Mouse (Mus musculus) cortical plate, adult 2 months (tissue): ENCODE measurements around the gene Spire2.

Experiments used
- CTCF ChIP-seq: fragments of 200-500 bp; IDR thresholded peaks from 2 replicates; pipeline ENCODE4 v1.5.1; 2011; ENCODE audit warnings: mild to moderate bottlenecking, control low read depth, low read length; ENCODE audit not compliant: insufficient read depth; ENCODE audit errors: extremely low read depth
- POLR2A ChIP-seq: fragments of 200-500 bp; IDR thresholded peaks from 2 replicates; pipeline ENCODE4 v1.6.1; 2011; ENCODE audit warnings: mild to moderate bottlenecking, low read length, control low read depth; ENCODE audit not compliant: insufficient read depth; ENCODE audit errors: extremely low read depth

- TF ChIP-seq CTCF, result no peak
- peak; percentile 97 for TF ChIP-seq POLR2A
Observed at GRCm38 (mm10) chr8:123411246-123411645, 78.7 kb downstream of the Spire2 start, which contains the start of gene Tubb3.
